Mouse (Mus musculus): ENCODE measurements at regions not wholly inside any gene's neighbourhood (a gene's known extent, or its start where the extent isn't known, plus 50 kb on each side); places are given as distances from the start of the nearest gene placed in this dataset.

- 81% methylated on average over 3 of the region's 3 CpGs for WGBS
- Histone ChIP-seq H3K9me3 (ENCODE audit: control insufficient read depth, low read length) (no peaks in the 10 kb centered on the region), H3K27ac (no peak overlapping the region), H3K4me3 (replicated peaks; ENCODE audit: low read length) (no peak overlapping the region), H3K4me2 (replicated peaks) (no peak overlapping the region), H3K36me3 (replicated peaks; ENCODE audit: control insufficient read depth, insufficient read depth) (no peaks in the 10 kb centered on the region), H3K9ac (no peak overlapping the region), H3K27me3 (ENCODE audit: control insufficient read depth, insufficient read depth, low read length) (no peaks in the 10 kb centered on the region), H3K4me1 (replicated peaks; ENCODE audit: control insufficient read depth, insufficient read depth, low read length) (no peaks in the 10 kb centered on the region)
- ATAC-seq (ENCODE audit: low FRiP score) (no peak), DNase-seq (ENCODE audit: low spot score) (no peak)
These were observed 239.0 kb upstream of the Syt1 start for GRCm38 (mm10) chr10:109249781-109250180.

- H3K9me3 ChIP-seq (ENCODE audit: control insufficient read depth, low read length): no peaks in the 10 kb centered on the region
- DNase-seq (ENCODE audit: low spot score): peak; percentile 58
- H3K4me3 ChIP-seq (replicated peaks; ENCODE audit: low read length): no peak overlapping the region
- WGBS: 44% methylated on average over 4 of the region's 4 CpGs
- H3K27ac ChIP-seq: no peak overlapping the region
- H3K27me3 ChIP-seq (ENCODE audit: control insufficient read depth, insufficient read depth, low read length): no peaks in the 10 kb centered on the region
- no peaks in the 10 kb centered on the region for H3K36me3 ChIP-seq (replicated peaks; ENCODE audit: control insufficient read depth, insufficient read depth)
- no peak overlapping the region for H3K4me2 ChIP-seq (replicated peaks)
- peak; percentile 72; the same call in 1 of the 2 replicates for ATAC-seq (ENCODE audit: low FRiP score)
- no peaks in the 10 kb centered on the region for H3K4me1 ChIP-seq (replicated peaks; ENCODE audit: control insufficient read depth, insufficient read depth, low read length)
- H3K9ac ChIP-seq: no peak overlapping the region
These were observed 235.5 kb upstream of the Syt1 start for GRCm38 (mm10) chr10:109246328-109246727.

- WGBS: 65% methylated on average over 7 of the region's 7 CpGs
- ATAC-seq (ENCODE audit: low FRiP score) (no peak), DNase-seq (ENCODE audit: low spot score) (no peak)
- H3K4me1 ChIP-seq (replicated peaks; ENCODE audit: control insufficient read depth, insufficient read depth, low read length): no peaks in the 10 kb centered on the region
- no peak overlapping the region for H3K4me2 ChIP-seq (replicated peaks)
- no peaks in the 10 kb centered on the region for H3K36me3 ChIP-seq (replicated peaks; ENCODE audit: control insufficient read depth, insufficient read depth)
- H3K9ac ChIP-seq: no peak overlapping the region
- no peak overlapping the region for H3K27ac ChIP-seq
- no peaks in the 10 kb centered on the region for H3K27me3 ChIP-seq (ENCODE audit: control insufficient read depth, insufficient read depth, low read length)
- no peaks in the 10 kb centered on the region for H3K9me3 ChIP-seq (ENCODE audit: control insufficient read depth, low read length)
- H3K4me3 ChIP-seq (replicated peaks; ENCODE audit: low read length): no peak overlapping the region
These were observed 226.2 kb upstream of the Syt1 start for GRCm38 (mm10) chr10:109237026-109237425.

- H3K27ac ChIP-seq: no peak overlapping the region
- DNase-seq (ENCODE audit: low spot score) (no peak), ATAC-seq (ENCODE audit: low FRiP score) (no peak)
- no peaks in the 10 kb centered on the region for H3K4me1 ChIP-seq (replicated peaks; ENCODE audit: control insufficient read depth, insufficient read depth, low read length)
- H3K4me3 ChIP-seq (replicated peaks; ENCODE audit: low read length): no peak overlapping the region
- H3K9me3 ChIP-seq (ENCODE audit: control insufficient read depth, low read length): no peaks in the 10 kb centered on the region
- no peaks in the 10 kb centered on the region for H3K27me3 ChIP-seq (ENCODE audit: control insufficient read depth, insufficient read depth, low read length)
- 86% methylated on average over 3 of the region's 3 CpGs for WGBS
- no peaks in the 10 kb centered on the region for H3K36me3 ChIP-seq (replicated peaks; ENCODE audit: control insufficient read depth, insufficient read depth)
- no peak overlapping the region for H3K9ac ChIP-seq
- H3K4me2 ChIP-seq (replicated peaks): no peak overlapping the region
These were observed 216.2 kb upstream of the Syt1 start for GRCm38 (mm10) chr10:109226989-109227388.

GRCm38 (mm10) chr10:109188761-109189503 is 178.2 kb upstream of the Syt1 start:
- H3K9me3 ChIP-seq (ENCODE audit: control insufficient read depth, low read length): no peaks in the 10 kb centered on the region
- ATAC-seq (ENCODE audit: low FRiP score) (no peak), DNase-seq (ENCODE audit: low spot score) (no peak)
- H3K4me1 ChIP-seq (replicated peaks; ENCODE audit: control insufficient read depth, insufficient read depth, low read length): no peaks in the 10 kb centered on the region
- H3K4me3 ChIP-seq (replicated peaks; ENCODE audit: low read length): no peak overlapping the region
- H3K27me3 ChIP-seq (ENCODE audit: control insufficient read depth, insufficient read depth, low read length): no peaks in the 10 kb centered on the region
- 75% methylated on average over 8 of the region's 8 CpGs for WGBS
- no peak overlapping the region for H3K27ac ChIP-seq
- no peak overlapping the region for H3K4me2 ChIP-seq (replicated peaks)
- H3K36me3 ChIP-seq (replicated peaks; ENCODE audit: control insufficient read depth, insufficient read depth): no peaks in the 10 kb centered on the region
- no peak overlapping the region for H3K9ac ChIP-seq

GRCm38 (mm10) chr10:109188252-109188651 is 177.5 kb upstream of the Syt1 start:
- Histone ChIP-seq H3K27me3 (ENCODE audit: control insufficient read depth, insufficient read depth, low read length) (no peaks in the 10 kb centered on the region), H3K9me3 (ENCODE audit: control insufficient read depth, low read length) (no peaks in the 10 kb centered on the region), H3K9ac (no peak overlapping the region), H3K27ac (no peak overlapping the region), H3K4me1 (replicated peaks; ENCODE audit: control insufficient read depth, insufficient read depth, low read length) (no peaks in the 10 kb centered on the region), H3K4me3 (replicated peaks; ENCODE audit: low read length) (no peak overlapping the region), H3K36me3 (replicated peaks; ENCODE audit: control insufficient read depth, insufficient read depth) (no peaks in the 10 kb centered on the region), H3K4me2 (replicated peaks) (no peak overlapping the region)
- DNase-seq (ENCODE audit: low spot score) (no peak), ATAC-seq (ENCODE audit: low FRiP score) (no peak)
- WGBS: 79% methylated on average over 4 of the region's 4 CpGs

- Histone ChIP-seq H3K4me2 (replicated peaks) (no peak overlapping the region), H3K4me1 (replicated peaks; ENCODE audit: control insufficient read depth, insufficient read depth, low read length) (no peaks in the 10 kb centered on the region), H3K9ac (no peak overlapping the region), H3K9me3 (ENCODE audit: control insufficient read depth, low read length) (no peaks in the 10 kb centered on the region), H3K36me3 (replicated peaks; ENCODE audit: control insufficient read depth, insufficient read depth) (no peaks in the 10 kb centered on the region), H3K4me3 (replicated peaks; ENCODE audit: low read length) (no peak overlapping the region), H3K27me3 (ENCODE audit: control insufficient read depth, insufficient read depth, low read length) (no peaks in the 10 kb centered on the region), H3K27ac (no peak overlapping the region)
- DNase-seq (ENCODE audit: low spot score) (no peak), ATAC-seq (ENCODE audit: low FRiP score) (no peak)
- 62% methylated on average over 2 of the region's 2 CpGs for WGBS
These were observed 174.5 kb upstream of the Syt1 start for GRCm38 (mm10) chr10:109185243-109185642.

- DNase-seq (ENCODE audit: low spot score) (no peak), ATAC-seq (ENCODE audit: low FRiP score) (no peak)
- Histone ChIP-seq H3K4me2 (replicated peaks) (no peak overlapping the region), H3K4me3 (replicated peaks; ENCODE audit: low read length) (no peak overlapping the region), H3K27ac (no peak overlapping the region), H3K9me3 (ENCODE audit: control insufficient read depth, low read length) (no peaks in the 10 kb centered on the region), H3K27me3 (ENCODE audit: control insufficient read depth, insufficient read depth, low read length) (no peaks in the 10 kb centered on the region), H3K4me1 (replicated peaks; ENCODE audit: control insufficient read depth, insufficient read depth, low read length) (no peaks in the 10 kb centered on the region), H3K9ac (no peak overlapping the region), H3K36me3 (replicated peaks; ENCODE audit: control insufficient read depth, insufficient read depth) (no peaks in the 10 kb centered on the region)
- 89% methylated on average over 4 of the region's 4 CpGs for WGBS
These were observed 169.7 kb upstream of the Syt1 start for GRCm38 (mm10) chr10:109180527-109180926.

GRCm38 (mm10) chr10:109160730-109161129 is 149.9 kb upstream of the Syt1 start:
- H3K27ac ChIP-seq: no peak overlapping the region
- no peak overlapping the region for H3K4me3 ChIP-seq (replicated peaks; ENCODE audit: low read length)
- no peaks in the 10 kb centered on the region for H3K9me3 ChIP-seq (ENCODE audit: control insufficient read depth, low read length)
- no peaks in the 10 kb centered on the region for H3K4me1 ChIP-seq (replicated peaks; ENCODE audit: control insufficient read depth, insufficient read depth, low read length)
- ATAC-seq (ENCODE audit: low FRiP score) (no peak), DNase-seq (ENCODE audit: low spot score) (no peak)
- no peaks in the 10 kb centered on the region for H3K27me3 ChIP-seq (ENCODE audit: control insufficient read depth, insufficient read depth, low read length)
- H3K9ac ChIP-seq: no peak overlapping the region
- H3K36me3 ChIP-seq (replicated peaks; ENCODE audit: control insufficient read depth, insufficient read depth): no peaks in the 10 kb centered on the region
- no peak overlapping the region for H3K4me2 ChIP-seq (replicated peaks)
- 98% methylated on average over 1 of the region's 1 CpGs for WGBS

- no peaks in the 10 kb centered on the region for H3K27me3 ChIP-seq (ENCODE audit: control insufficient read depth, insufficient read depth, low read length)
- H3K9ac ChIP-seq: no peak overlapping the region
- WGBS: 69% methylated on average over 5 of the region's 5 CpGs
- no peaks in the 10 kb centered on the region for H3K36me3 ChIP-seq (replicated peaks; ENCODE audit: control insufficient read depth, insufficient read depth)
- DNase-seq (ENCODE audit: low spot score): no peak
- no peaks in the 10 kb centered on the region for H3K9me3 ChIP-seq (ENCODE audit: control insufficient read depth, low read length)
- H3K27ac ChIP-seq: no peak overlapping the region
- no peak overlapping the region for H3K4me2 ChIP-seq (replicated peaks)
- ATAC-seq (ENCODE audit: low FRiP score): no peak
- H3K4me1 ChIP-seq (replicated peaks; ENCODE audit: control insufficient read depth, insufficient read depth, low read length): no peaks in the 10 kb centered on the region
- H3K4me3 ChIP-seq (replicated peaks; ENCODE audit: low read length): no peak overlapping the region
These were observed 145.0 kb upstream of the Syt1 start for GRCm38 (mm10) chr10:109155768-109156167.

Measured in hindbrain, embryonic 14.5 days (tissue).